Mouse (Mus musculus): Measurements from ENCODE around the gene Iqcj. TPM values are rescaled to one million over a fixed set of nuclear protein-coding genes. Genes with fewer than 3 reads are reported as not detected.

Iqcj gene
- polyA plus RNA-seq, 1 experiment, result not detected

GRCm38 (mm10) chr3:67923095-67923494 lies 31.1 kb downstream of the Iqcj start:
- TF ChIP-seq CTCF (IDR thresholded peaks at IDR 0.05; ENCODE audit: extremely low read depth, insufficient read depth, insufficient read length, insufficient replicate concordance) (no peak), POLR2A (IDR thresholded peaks at IDR 0.05; ENCODE audit: low read depth, low read length) (no peak)
- Histone ChIP-seq H3K27ac (ENCODE audit: insufficient read depth, low read length) (no peak overlapping the region), H3K4me3 (ENCODE audit: extremely low read depth, insufficient read depth, insufficient read length) (no peak overlapping the region), H3K36me3 (ENCODE audit: control insufficient read depth, insufficient read depth, low read length) (no peaks in the 10 kb centered on the region), H3K27me3 (ENCODE audit: control insufficient read depth, insufficient read depth, low read length) (no peaks in the 10 kb centered on the region), H3K4me1 (ENCODE audit: control insufficient read depth, insufficient read depth, insufficient read length) (no peaks in the 10 kb centered on the region)
- DNase-seq (ENCODE audit: low read depth in 1 of 2, low spot score in 2 of 2), result no peak
- WGBS, result 80% methylated on average over 4 of the region's 4 CpGs

GRCm38 (mm10) chr3:67925453-67925852 lies 33.4 kb downstream of the Iqcj start:
- no peak overlapping the region for H3K4me3 ChIP-seq (ENCODE audit: extremely low read depth, insufficient read depth, insufficient read length)
- H3K4me1 ChIP-seq (ENCODE audit: control insufficient read depth, insufficient read depth, insufficient read length), result no peaks in the 10 kb centered on the region
- DNase-seq (ENCODE audit: low read depth in 1 of 2, low spot score in 2 of 2), result no peak
- no peaks in the 10 kb centered on the region for H3K27me3 ChIP-seq (ENCODE audit: control insufficient read depth, insufficient read depth, low read length)
- 24% methylated on average over 2 of the region's 2 CpGs for WGBS
- H3K27ac ChIP-seq (ENCODE audit: insufficient read depth, low read length), result no peak overlapping the region
- H3K36me3 ChIP-seq (ENCODE audit: control insufficient read depth, insufficient read depth, low read length), result no peaks in the 10 kb centered on the region
- TF ChIP-seq CTCF (IDR thresholded peaks at IDR 0.05; ENCODE audit: extremely low read depth, insufficient read depth, insufficient read length, insufficient replicate concordance) (no peak), POLR2A (IDR thresholded peaks at IDR 0.05; ENCODE audit: low read depth, low read length) (no peak)

- Histone ChIP-seq H3K36me3 (ENCODE audit: control insufficient read depth, insufficient read depth, low read length) (no peaks in the 10 kb centered on the region), H3K27me3 (ENCODE audit: control insufficient read depth, insufficient read depth, low read length) (no peaks in the 10 kb centered on the region; the same call in 1 of the 2 replicates), H3K4me3 (ENCODE audit: extremely low read depth, insufficient read depth, insufficient read length) (no peak overlapping the region), H3K4me1 (ENCODE audit: control insufficient read depth, insufficient read depth, insufficient read length) (no peaks in the 10 kb centered on the region), H3K27ac (ENCODE audit: insufficient read depth, low read length) (no peak overlapping the region)
- 83% methylated on average over 10 of the region's 10 CpGs for WGBS
- TF ChIP-seq CTCF (IDR thresholded peaks at IDR 0.05; ENCODE audit: extremely low read depth, insufficient read depth, insufficient read length, insufficient replicate concordance) (no peak), POLR2A (IDR thresholded peaks at IDR 0.05; ENCODE audit: low read depth, low read length) (no peak)
- DNase-seq (ENCODE audit: low read depth in 1 of 2, low spot score in 2 of 2), result no peak
These were observed 38.6 kb downstream of the Iqcj start for GRCm38 (mm10) chr3:67930424-67931133.

- 95% methylated on average over 8 of the region's 8 CpGs for WGBS
- no peak for DNase-seq (ENCODE audit: low read depth in 1 of 2, low spot score in 2 of 2)
- no peaks in the 10 kb centered on the region for H3K36me3 ChIP-seq (ENCODE audit: control insufficient read depth, insufficient read depth, low read length)
- H3K27ac ChIP-seq (ENCODE audit: insufficient read depth, low read length), result no peak overlapping the region
- H3K27me3 ChIP-seq (ENCODE audit: control insufficient read depth, insufficient read depth, low read length), result no peaks in the 10 kb centered on the region; the same call in 1 of the 2 replicates
- TF ChIP-seq POLR2A (IDR thresholded peaks at IDR 0.05; ENCODE audit: low read depth, low read length) (no peak), CTCF (IDR thresholded peaks at IDR 0.05; ENCODE audit: extremely low read depth, insufficient read depth, insufficient read length, insufficient replicate concordance) (no peak)
- no peak overlapping the region for H3K4me3 ChIP-seq (ENCODE audit: extremely low read depth, insufficient read depth, insufficient read length)
- H3K4me1 ChIP-seq (ENCODE audit: control insufficient read depth, insufficient read depth, insufficient read length), result no peaks in the 10 kb centered on the region
These were observed 39.2 kb downstream of the Iqcj start for GRCm38 (mm10) chr3:67931181-67931580.

GRCm38 (mm10) chr3:67931914-67932313 lies 39.9 kb downstream of the Iqcj start:
- Histone ChIP-seq H3K36me3 (ENCODE audit: control insufficient read depth, insufficient read depth, low read length) (no peaks in the 10 kb centered on the region), H3K4me1 (ENCODE audit: control insufficient read depth, insufficient read depth, insufficient read length) (no peaks in the 10 kb centered on the region), H3K4me3 (ENCODE audit: extremely low read depth, insufficient read depth, insufficient read length) (no peak overlapping the region), H3K27ac (ENCODE audit: insufficient read depth, low read length) (no peak overlapping the region), H3K27me3 (ENCODE audit: control insufficient read depth, insufficient read depth, low read length) (no peaks in the 10 kb centered on the region; the same call in 1 of the 2 replicates)
- 47% methylated on average over 3 of the region's 3 CpGs for WGBS
- no peak for TF ChIP-seq CTCF (IDR thresholded peaks at IDR 0.05; ENCODE audit: extremely low read depth, insufficient read depth, insufficient read length, insufficient replicate concordance)
- no peak for TF ChIP-seq POLR2A (IDR thresholded peaks at IDR 0.05; ENCODE audit: low read depth, low read length)
- no peak for DNase-seq (ENCODE audit: low read depth in 1 of 2, low spot score in 2 of 2)

GRCm38 (mm10) chr3:67935829-67936228 lies 43.8 kb downstream of the Iqcj start:
- WGBS, result 50% methylated on average over 3 of the region's 3 CpGs
- no peaks in the 10 kb centered on the region for H3K36me3 ChIP-seq (ENCODE audit: control insufficient read depth, insufficient read depth, low read length)
- no peaks in the 10 kb centered on the region for H3K4me1 ChIP-seq (ENCODE audit: control insufficient read depth, insufficient read depth, insufficient read length)
- H3K4me3 ChIP-seq (ENCODE audit: extremely low read depth, insufficient read depth, insufficient read length), result no peak overlapping the region
- TF ChIP-seq POLR2A (IDR thresholded peaks at IDR 0.05; ENCODE audit: low read depth, low read length) (no peak), CTCF (IDR thresholded peaks at IDR 0.05; ENCODE audit: extremely low read depth, insufficient read depth, insufficient read length, insufficient replicate concordance) (no peak)
- H3K27ac ChIP-seq (ENCODE audit: insufficient read depth, low read length), result no peak overlapping the region
- H3K27me3 ChIP-seq (ENCODE audit: control insufficient read depth, insufficient read depth, low read length), result no peaks in the 10 kb centered on the region; the same call in 1 of the 2 replicates
- no peak for DNase-seq (ENCODE audit: low read depth in 1 of 2, low spot score in 2 of 2)

- 57% methylated on average over 2 of the region's 2 CpGs for WGBS
- no peaks in the 10 kb centered on the region for H3K36me3 ChIP-seq (ENCODE audit: control insufficient read depth, insufficient read depth, low read length)
- no peak overlapping the region for H3K4me3 ChIP-seq (ENCODE audit: extremely low read depth, insufficient read depth, insufficient read length)
- DNase-seq (ENCODE audit: low read depth in 1 of 2, low spot score in 2 of 2), result no peak
- H3K27me3 ChIP-seq (ENCODE audit: control insufficient read depth, insufficient read depth, low read length), result no peaks in the 10 kb centered on the region
- no peaks in the 10 kb centered on the region for H3K4me1 ChIP-seq (ENCODE audit: control insufficient read depth, insufficient read depth, insufficient read length)
- no peak for TF ChIP-seq POLR2A (IDR thresholded peaks at IDR 0.05; ENCODE audit: low read depth, low read length)
- TF ChIP-seq CTCF (IDR thresholded peaks at IDR 0.05; ENCODE audit: extremely low read depth, insufficient read depth, insufficient read length, insufficient replicate concordance), result no peak
- no peak overlapping the region for H3K27ac ChIP-seq (ENCODE audit: insufficient read depth, low read length)
These were observed 55.0 kb downstream of the Iqcj start for GRCm38 (mm10) chr3:67947000-67947399.

Measured in spleen, adult 2 months (tissue).